Mouse (Mus musculus) erythroid progenitor cell, adult 5-6 weeks (primary cell): ENCODE data around the gene Gm13696. TPM values are rescaled to one million over a fixed set of nuclear protein-coding genes. Genes with fewer than 3 reads are reported as not detected.
A peak's percentile ranks its signal among the peaks of the same experiment; 100 is the strongest.
"Not testable (repeated sequence)": the region's sequence is repeated elsewhere in the genome, so short reads cannot be mapped to it uniquely, and the experiment has no call there.

Experiments
- ATAC-seq: replicated peaks from 2 replicates; pipeline ENCODE4 v1.8.0; 2016; ENCODE audit warnings: moderate number of reproducible peaks, mild to moderate bottlenecking, moderate TSS enrichment, inconsistent platforms; ENCODE audit not compliant: poor library complexity, low FRiP score, severe bottlenecking
- total RNA-seq, 2 experiments: library from RNA; stranded (forward) in 1 of 2; stranded (reverse) in 1 of 2; fragments of 150-400 nt in 1 of 2; fragments of 186-747, 209-891 nt in 1 of 2; gene quantifications; 2 replicates each; pipeline versions ENCODE4 v1.2.3 to v1.2.4; 2015 to 2017; ENCODE audit warnings: low replicate concordance in 2 of 2

Gm13696 gene
- total RNA-seq (2015; ENCODE audit: low replicate concordance) (not detected in 2 replicates), total RNA-seq (2017; ENCODE audit: low replicate concordance) (1.9 TPM in 1 of 2 replicates, not detected in the other)

DNA sequence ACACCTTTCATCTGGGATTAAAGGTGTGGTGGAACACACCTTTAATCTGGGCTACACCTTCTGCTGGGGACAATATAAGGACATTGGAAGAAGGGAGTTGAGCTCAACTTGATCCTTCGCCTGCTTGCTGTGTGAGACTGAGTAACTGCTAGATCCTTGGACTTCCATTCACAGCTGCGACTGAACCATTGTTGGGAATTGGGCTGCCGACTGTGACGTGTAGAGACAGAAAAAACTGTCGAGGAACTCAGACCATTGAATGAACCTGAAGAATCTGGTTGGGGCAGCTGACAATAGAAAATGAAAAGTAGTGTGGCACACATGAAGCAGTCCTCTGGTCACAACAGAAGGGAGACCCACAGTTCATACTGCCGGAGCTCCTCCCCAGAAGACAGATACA is at the start of gene Gm13696:
Gene Gm13696 (plus strand): TSS at position 301 of the 400 bp plus-strand sequence.
- not testable (repeated sequence) for ATAC-seq

DNA sequence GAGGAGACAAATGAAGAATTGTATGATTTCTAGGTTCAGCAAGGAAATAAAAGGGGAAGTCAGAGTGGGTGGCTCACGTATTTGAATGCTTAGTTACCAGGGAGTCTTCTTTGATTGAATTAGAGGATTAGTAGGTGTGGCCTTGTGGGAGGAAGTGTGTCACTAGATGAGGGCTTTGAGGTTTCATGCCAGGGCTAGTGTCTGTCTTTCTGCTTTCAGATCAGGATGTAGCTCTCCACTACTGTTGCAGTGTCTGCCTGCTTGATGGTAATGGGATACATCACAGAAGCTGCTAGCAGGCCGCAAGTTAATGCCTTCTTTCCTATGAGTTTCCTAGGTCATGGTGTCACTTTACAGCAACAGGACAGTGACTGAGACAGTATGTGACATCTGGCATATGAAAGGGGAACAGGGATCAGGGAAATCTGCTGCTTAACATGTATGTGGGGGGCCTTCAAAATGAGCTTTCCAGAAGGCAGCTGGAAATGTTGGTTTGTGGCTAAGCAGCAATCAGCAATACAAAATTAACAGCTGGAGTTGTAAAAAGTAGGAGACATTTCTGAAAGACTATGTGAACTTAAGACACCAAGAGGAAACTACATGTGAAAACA is 43.3 kb upstream of the Gm13696 start:
- ATAC-seq, result no peak

DNA sequence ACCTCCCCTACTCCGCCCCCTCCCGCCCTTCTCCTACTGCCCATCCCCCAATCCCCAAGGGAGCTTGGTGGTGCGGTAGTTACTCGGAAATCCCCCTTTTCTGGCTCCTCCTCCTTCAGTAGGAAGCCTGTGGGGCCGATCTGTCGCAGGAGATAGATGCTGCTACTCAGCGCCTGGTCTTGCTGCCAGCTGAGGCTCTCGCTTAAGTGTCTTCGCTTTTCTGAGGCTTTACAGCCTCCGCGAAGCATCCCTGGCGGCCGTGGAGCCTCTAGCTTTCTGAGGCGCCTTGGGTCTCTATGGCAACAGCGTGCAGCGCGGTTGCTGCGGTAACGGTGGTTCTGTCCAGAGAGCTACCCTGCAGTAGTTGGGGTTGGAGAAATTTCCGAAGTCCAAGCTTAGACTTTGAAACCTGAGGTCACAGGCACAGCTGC is 32.0 kb upstream of the Gm13696 start, which contains the start of gene Zswim2:
Gene Zswim2 (minus strand): TSS at position 298 of the 431 bp plus-strand sequence.
- no peak for ATAC-seq

DNA sequence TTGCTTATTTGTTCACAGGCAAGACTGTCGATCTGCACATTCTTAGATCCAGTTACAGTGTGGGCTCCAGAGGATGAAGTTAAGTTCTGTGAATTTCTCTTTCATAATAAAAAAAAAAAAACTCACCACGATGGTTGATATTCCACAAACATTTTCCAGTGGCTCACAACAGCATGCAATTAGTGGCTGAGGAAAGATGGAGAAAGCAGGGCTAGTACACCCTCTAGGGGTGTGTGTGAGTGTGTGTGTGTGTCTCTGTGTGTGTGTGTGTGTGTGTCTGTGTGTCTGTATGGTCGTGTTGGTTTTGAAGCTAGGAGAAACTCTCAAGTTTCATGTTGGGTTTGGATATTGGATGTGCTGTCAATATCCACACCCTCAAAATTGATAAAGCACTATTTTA is 31.5 kb upstream of the Gm13696 start:
- no peak for ATAC-seq

DNA sequence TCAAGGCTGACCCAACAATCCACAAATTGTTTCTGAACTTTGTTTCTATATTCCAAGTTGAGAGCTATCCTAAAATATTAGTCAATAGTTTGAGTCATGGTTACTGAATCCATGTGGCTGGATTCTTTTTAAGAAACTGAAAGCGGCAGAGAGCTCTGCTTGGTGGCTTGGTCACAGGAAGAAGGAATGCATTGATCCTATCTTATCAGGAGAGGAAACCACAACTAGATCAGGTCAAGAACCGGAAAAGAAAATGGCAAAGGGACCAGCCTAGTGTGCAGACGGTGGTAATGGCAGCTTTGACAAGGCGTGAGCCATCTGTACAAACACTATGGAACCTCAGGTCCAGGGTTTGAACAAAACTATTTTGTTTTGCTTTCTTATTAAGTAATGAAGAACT is 31.1 kb upstream of the Gm13696 start:
- no peak for ATAC-seq

DNA sequence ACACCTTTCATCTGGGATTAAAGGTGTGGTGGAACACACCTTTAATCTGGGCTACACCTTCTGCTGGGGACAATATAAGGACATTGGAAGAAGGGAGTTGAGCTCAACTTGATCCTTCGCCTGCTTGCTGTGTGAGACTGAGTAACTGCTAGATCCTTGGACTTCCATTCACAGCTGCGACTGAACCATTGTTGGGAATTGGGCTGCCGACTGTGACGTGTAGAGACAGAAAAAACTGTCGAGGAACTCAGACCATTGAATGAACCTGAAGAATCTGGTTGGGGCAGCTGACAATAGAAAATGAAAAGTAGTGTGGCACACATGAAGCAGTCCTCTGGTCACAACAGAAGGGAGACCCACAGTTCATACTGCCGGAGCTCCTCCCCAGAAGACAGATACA is 17.5 kb upstream of the Gm13696 start, which contains the start of gene Gm13698:
Gene Gm13698 (plus strand): TSS at position 301 of the 400 bp plus-strand sequence.
- not testable (repeated sequence) for ATAC-seq

DNA sequence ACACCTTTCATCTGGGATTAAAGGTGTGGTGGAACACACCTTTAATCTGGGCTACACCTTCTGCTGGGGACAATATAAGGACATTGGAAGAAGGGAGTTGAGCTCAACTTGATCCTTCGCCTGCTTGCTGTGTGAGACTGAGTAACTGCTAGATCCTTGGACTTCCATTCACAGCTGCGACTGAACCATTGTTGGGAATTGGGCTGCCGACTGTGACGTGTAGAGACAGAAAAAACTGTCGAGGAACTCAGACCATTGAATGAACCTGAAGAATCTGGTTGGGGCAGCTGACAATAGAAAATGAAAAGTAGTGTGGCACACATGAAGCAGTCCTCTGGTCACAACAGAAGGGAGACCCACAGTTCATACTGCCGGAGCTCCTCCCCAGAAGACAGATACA is 11.7 kb upstream of the Gm13696 start, which contains the start of gene Gm13693:
Gene Gm13693 (plus strand): TSS at position 301 of the 400 bp plus-strand sequence.
- not testable (repeated sequence) for ATAC-seq

DNA sequence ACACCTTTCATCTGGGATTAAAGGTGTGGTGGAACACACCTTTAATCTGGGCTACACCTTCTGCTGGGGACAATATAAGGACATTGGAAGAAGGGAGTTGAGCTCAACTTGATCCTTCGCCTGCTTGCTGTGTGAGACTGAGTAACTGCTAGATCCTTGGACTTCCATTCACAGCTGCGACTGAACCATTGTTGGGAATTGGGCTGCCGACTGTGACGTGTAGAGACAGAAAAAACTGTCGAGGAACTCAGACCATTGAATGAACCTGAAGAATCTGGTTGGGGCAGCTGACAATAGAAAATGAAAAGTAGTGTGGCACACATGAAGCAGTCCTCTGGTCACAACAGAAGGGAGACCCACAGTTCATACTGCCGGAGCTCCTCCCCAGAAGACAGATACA is 5.9 kb upstream of the Gm13696 start, which contains the start of gene Gm13695:
Gene Gm13695 (plus strand): TSS at position 301 of the 400 bp plus-strand sequence.
- not testable (repeated sequence) for ATAC-seq

DNA sequence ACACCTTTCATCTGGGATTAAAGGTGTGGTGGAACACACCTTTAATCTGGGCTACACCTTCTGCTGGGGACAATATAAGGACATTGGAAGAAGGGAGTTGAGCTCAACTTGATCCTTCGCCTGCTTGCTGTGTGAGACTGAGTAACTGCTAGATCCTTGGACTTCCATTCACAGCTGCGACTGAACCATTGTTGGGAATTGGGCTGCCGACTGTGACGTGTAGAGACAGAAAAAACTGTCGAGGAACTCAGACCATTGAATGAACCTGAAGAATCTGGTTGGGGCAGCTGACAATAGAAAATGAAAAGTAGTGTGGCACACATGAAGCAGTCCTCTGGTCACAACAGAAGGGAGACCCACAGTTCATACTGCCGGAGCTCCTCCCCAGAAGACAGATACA is 5.7 kb downstream of the Gm13696 start, which contains the start of gene Gm13694:
Gene Gm13694 (plus strand): TSS at position 301 of the 400 bp plus-strand sequence.
- ATAC-seq, result not testable (repeated sequence)

DNA sequence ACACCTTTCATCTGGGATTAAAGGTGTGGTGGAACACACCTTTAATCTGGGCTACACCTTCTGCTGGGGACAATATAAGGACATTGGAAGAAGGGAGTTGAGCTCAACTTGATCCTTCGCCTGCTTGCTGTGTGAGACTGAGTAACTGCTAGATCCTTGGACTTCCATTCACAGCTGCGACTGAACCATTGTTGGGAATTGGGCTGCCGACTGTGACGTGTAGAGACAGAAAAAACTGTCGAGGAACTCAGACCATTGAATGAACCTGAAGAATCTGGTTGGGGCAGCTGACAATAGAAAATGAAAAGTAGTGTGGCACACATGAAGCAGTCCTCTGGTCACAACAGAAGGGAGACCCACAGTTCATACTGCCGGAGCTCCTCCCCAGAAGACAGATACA is 11.5 kb downstream of the Gm13696 start, which contains the start of gene Gm13697:
Gene Gm13697 (plus strand): TSS at position 301 of the 400 bp plus-strand sequence.
- ATAC-seq, result not testable (repeated sequence)

DNA sequence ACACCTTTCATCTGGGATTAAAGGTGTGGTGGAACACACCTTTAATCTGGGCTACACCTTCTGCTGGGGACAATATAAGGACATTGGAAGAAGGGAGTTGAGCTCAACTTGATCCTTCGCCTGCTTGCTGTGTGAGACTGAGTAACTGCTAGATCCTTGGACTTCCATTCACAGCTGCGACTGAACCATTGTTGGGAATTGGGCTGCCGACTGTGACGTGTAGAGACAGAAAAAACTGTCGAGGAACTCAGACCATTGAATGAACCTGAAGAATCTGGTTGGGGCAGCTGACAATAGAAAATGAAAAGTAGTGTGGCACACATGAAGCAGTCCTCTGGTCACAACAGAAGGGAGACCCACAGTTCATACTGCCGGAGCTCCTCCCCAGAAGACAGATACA is 17.3 kb downstream of the Gm13696 start, which contains the start of gene Gm13691:
Gene Gm13691 (plus strand): TSS at position 301 of the 400 bp plus-strand sequence.
- not testable (repeated sequence) for ATAC-seq

DNA sequence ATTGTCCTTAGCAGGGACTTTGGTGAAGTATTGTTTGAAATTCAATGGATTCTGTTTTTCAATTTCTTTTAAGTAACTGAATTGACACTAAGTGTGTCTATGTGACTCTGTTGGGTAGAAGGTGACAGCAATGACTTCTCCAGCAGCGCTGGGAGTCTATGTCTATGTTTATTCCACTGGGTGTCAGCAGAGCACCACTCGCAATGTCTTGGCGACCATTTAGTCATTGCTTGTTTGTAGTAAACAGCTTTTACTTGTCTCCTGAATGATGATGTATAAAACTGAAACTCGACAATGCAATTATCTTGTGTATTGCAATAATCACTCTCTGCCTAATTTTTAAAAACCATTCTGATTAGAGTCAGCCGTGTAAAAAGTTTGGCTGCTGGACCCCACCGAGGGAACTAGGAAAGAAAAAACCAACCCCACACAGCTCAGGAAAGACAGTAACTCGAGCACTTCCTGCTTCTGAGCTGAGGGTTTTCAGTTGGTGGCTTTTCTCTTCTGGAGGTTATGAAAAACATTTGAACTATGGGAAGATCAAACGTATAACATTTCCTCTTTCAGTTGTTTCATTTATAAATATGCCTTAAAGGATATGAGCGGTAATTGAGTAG is 20.8 kb downstream of the Gm13696 start:
- ATAC-seq, result 0 out of 2 replicates have a peak, but pooled peaks have one; percentile 42

DNA sequence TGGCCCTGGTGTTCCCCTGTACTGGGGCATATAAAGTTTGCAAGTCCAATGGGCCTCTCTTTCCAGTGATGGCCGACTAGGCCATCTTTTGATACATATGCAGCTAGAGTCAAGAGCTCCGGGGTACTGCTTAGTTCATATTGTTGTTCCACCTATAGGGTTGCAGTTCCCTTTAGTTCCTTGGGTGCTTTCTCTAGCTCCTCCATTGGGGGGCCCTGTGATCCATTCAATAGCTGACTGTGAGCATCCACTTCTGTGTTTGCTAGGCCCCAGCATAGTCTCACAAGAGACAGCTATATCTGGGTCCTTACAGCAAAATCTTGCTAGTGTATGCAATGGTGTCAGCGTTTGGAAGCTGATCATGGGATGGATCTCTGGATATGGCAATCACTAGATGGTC is 21.6 kb downstream of the Gm13696 start:
- not testable (repeated sequence) for ATAC-seq

DNA sequence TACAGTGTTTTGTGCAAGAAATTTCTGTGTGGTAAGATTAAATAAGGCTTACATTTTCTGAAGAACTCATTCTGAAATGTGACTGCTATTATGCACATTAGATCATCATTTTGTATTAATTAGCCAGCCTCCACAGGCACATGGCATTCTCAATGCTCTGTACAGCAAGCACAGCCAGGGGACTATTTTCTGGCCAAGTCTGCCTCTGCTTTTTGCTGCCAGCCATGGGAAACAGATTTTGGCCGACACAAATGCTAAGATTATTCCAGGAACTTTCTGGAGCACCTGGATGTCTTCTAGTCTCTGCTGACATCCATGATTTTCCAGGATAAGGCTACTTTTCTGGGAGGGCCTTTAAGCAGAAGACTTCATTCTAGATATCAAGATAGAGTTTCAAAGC is 36.0 kb downstream of the Gm13696 start:
- ATAC-seq, result no peak

DNA sequence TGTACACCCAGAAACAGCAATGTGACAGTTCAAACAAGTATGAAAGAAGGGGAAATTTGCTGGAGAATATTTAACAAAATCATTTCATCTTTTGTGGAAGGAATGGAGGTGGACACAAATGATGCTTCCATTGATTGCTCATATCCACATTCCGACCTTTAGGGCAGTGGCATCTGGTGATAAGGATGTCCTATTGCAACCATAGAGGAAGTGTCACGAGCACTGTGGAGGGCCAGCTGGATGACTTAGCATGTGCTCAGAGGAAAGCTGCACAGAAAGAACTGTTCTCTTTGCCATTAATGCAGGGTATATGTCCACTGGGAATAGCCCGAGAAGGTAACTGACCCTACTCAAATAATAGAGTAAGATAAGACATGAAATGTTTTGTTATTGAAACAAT is 36.9 kb downstream of the Gm13696 start:
- ATAC-seq, result no peak

DNA sequence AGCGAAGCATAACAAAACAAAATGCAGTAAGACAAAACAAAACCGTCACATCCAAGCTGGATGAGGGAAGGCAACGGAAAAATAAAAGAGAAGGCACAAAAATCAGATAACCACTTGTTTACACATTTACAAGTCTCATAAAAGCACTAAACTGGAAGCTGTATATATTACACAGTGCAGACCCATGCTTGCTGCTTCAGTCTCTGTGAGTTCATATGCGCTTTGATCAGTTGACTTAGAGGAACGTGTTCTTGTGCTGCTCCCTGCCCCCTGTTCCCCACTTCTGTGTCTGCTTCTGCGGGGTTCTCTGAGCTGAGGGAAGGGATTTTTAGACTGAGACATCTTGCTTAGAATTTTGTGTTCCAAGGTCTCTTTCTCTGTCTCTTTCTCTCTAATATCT is 41.6 kb downstream of the Gm13696 start:
- no peak for ATAC-seq

DNA sequence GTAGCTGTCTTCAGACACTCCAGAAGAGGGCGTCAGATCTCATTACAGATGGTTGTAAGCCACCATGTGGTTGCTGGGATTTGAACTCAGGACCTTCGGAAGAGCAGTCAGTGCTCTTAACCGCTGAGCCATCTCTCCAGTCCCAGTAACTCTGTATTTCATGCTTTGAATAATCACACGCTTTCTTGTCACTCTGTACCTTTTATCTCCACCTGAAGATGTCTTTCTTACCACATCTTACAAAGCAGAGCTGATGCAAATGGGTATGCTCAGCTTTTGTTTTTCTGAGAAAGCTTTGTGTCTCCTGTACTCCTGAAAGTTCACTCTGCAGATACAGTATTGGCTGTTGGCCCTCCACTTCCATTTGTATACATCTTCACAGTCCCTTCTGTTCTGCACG is 43.4 kb downstream of the Gm13696 start:
- not testable (repeated sequence) for ATAC-seq

DNA sequence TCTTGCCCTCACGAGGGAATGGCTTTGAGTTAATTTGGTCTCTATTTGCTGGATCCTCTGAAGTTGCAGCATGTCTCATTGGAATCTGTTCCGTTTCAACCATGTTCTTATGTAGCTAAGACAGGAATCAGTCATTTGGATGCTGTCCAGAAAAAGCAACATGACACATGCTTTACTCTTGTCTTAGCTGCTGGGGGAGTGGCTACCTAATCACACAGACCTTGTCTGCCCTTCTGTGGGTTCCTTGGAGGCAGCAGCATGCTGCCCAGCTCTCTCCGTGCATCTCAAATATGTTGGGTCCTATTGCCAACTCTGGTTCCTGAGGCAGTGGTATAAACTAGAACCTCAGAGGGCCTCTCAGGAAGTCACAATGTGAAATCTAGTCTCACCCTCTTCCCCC is 45.4 kb downstream of the Gm13696 start:
- ATAC-seq, result peak; percentile 63

DNA sequence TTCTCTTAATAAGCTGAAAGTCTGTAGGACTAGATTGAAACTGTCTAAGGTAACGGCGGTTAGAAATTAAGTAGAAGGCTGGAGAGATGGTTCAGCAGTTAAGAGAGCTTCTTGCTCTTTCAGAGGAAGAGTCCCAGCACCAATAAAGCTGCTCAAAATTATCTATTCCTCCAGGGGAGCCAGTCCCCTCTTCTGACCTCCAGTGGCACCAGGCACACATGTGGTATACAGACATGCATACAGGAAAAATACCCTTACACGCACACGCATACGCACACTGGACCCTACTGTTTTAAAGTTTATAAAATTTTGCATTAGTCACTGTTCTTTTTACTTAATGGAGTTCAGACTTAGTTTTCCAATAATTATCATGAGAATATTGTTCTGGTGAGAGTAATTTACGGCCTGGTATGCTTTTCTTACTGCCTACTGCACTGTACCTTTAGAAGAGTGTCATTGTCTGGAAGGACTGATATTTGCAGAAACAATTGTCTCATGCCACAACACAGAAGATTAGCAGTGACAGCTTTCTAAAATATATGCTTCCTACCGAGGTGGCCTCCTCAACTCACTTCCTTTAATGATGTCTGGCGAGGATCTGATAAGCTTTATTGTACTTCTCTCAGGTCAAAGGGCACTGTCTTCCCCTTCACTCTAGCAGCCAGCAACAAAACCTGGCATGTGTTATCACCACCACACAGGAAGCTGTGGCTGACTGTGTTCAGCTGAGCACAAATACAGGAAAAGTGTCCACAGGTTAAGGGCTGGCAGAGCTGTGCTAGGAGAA is 46.8 kb downstream of the Gm13696 start:
- no peak; the same call in 1 of the 2 replicates for ATAC-seq

DNA sequence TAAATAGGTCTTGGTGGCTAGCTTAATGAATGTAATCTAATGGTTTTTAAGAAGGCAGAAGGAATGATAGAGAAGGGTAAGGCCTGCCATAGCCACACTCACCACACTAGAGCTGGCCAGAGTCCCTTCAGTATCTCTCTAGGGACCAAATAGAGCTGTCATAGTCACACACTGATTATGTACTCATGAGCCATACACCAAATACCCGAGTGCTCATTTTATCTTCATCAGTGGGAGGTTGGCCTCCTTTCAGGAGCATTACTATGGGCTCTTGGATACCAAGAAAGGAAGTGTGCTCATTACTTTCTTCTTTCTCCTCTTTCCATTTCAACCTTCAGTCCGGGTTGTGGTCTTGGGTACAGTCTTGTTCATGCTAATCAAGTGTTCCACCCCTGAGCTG is 49.0 kb downstream of the Gm13696 start:
- no peak for ATAC-seq
